Comparison of ENCODE assay signal across 8 mouse cellular contexts in the genomic region with DNA sequence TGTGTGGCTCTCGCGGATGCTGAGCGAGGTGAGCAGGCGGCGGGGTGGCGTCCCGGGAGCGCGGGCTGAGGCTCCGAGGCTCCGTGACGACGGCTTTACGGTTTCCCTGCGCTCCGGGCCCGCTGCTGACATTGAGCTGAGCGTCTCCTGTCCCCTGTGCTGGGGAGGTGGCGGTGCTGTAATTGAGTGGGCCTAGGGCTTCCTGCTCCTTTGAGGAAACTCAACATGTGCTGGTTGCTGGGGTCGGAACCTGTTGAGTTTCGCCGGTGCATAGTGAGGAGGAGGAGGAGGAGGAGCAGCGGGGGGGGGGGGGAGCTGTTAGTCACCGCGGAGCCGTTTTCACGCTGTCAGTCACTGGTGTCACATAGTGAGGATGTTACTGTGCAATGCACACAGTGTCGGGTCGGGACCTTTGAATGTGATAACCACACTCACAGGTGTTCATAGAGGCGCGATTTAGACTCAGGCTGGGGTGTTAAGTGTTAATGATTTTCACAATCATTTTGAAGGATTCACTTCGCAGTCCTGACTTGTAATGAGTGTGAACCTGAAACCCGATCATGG. TPM values are rescaled to one million over a fixed set of nuclear protein-coding genes. Genes with fewer than 3 reads are reported as not detected.
DNase-seq lines count a peak whose midpoint lies in the region; ATAC-seq and TF ChIP-seq lines count a peak whose summit lies in the region.

No protein-coding gene starts in this region.

- H3K9me3 ChIP-seq in forebrain, embryonic 12.5 days = no peaks in the 10 kb centered on the region
- no peaks in the 10 kb centered on the region for H3K9me3 ChIP-seq in liver, embryonic 14.5 days (ENCODE audit: control insufficient read depth, low read length)

- no peak for DNase-seq in gastrocnemius, adult 2 months
- DNase-seq in gastrocnemius, postnatal 14 days = no peak
- DNase-seq in CD4-positive helper T cell, adult 2 months (ENCODE audit: low read depth, low spot score) = peak; percentile 64
- DNase-seq in liver, embryonic 14.5 days (ENCODE audit: low read depth in 3 of 3, low spot score in 3 of 3) = no peak
- DNase-seq in urinary bladder, postnatal 36 days (ENCODE audit: low spot score in 2 of 2) = no peak
- DNase-seq in right cerebral cortex, postnatal 10 days (ENCODE audit: low spot score in 2 of 2) = no peak
- DNase-seq in thymus, postnatal 4 days = no peak

- TF ChIP-seq CTCF in gastrocnemius, adult 2 months (IDR thresholded peaks at IDR 0.05) = no peak
- TF ChIP-seq CTCF in liver, embryonic 14.5 days (IDR thresholded peaks at IDR 0.05; ENCODE audit: low read depth) = no peak

- H3K9ac ChIP-seq in forebrain, embryonic 12.5 days = peak overlapping the region; percentile 76
- peak overlapping the region; percentile 81 for H3K9ac ChIP-seq in liver, embryonic 14.5 days (replicated peaks)

- intact Hi-C loops in gastrocnemius, adult 2 months (cut with DNase I) = loop anchor here (1.0 to 2.0 kb wide), 2 partner anchors 17 to 52 kb away; a partner anchor contains a TSS
- intact Hi-C loops in gastrocnemius, postnatal 14 days (cut with DNase I; ENCODE audit: low total_unique reads) = no loop called here

- peak; percentile 70 for ATAC-seq in forebrain, embryonic 12.5 days (ENCODE audit: low FRiP score)
- ATAC-seq in liver, embryonic 14.5 days (ENCODE audit: insufficient read depth) = peak; percentile 19

- peak overlapping the region; percentile 95 for H3K4me3 ChIP-seq in gastrocnemius, adult 2 months
- H3K4me3 ChIP-seq in forebrain, embryonic 12.5 days (replicated peaks) = peak overlapping the region; percentile 77
- H3K4me3 ChIP-seq in liver, embryonic 14.5 days (ENCODE audit: insufficient read depth in 1 of 2, low read depth in 2 of 2, low read length in 2 of 2) = peak overlapping the region; percentile 81 to 96

- H3K36me3 ChIP-seq in forebrain, embryonic 12.5 days (replicated peaks) = peaks cover 40% of the 10 kb centered on the region
- H3K36me3 ChIP-seq in liver, embryonic 14.5 days (replicated peaks; ENCODE audit: control insufficient read depth, insufficient read depth, low read depth) = peaks cover 9% of the 10 kb centered on the region

- TF ChIP-seq EP300 in liver, embryonic 14.5 days (IDR thresholded peaks at IDR 0.05; ENCODE audit: low read depth) = no peak

- H3K27ac ChIP-seq in gastrocnemius, adult 2 months = peak overlapping the region; percentile 89
- no peak overlapping the region; the same call in 1 of the 2 replicates for H3K27ac ChIP-seq in forebrain, embryonic 12.5 days
- 0 out of 2 replicates have a peak overlapping the region, but pooled peaks have one; percentile 22 for H3K27ac ChIP-seq in liver, embryonic 14.5 days

- peaks cover 21% of the 10 kb centered on the region for H3K4me1 ChIP-seq in forebrain, embryonic 12.5 days
- H3K4me1 ChIP-seq in liver, embryonic 14.5 days (replicated peaks; ENCODE audit: control insufficient read depth in 2 of 2, insufficient read depth in 2 of 2, low read length in 1 of 2) = peaks cover 18 to 20% of the 10 kb centered on the region in 2 experiments

- WGBS in forebrain, embryonic 12.5 days = 2% methylated on average over 32 of the region's 33 CpGs
- under 1% methylated on average over 32 of the region's 33 CpGs for WGBS in liver, embryonic 14.5 days (ENCODE audit: insufficient replicate concordance)

- peak overlapping the region; percentile 86 for H3K4me2 ChIP-seq in forebrain, embryonic 12.5 days
- peak overlapping the region; percentile 78 for H3K4me2 ChIP-seq in liver, embryonic 14.5 days (ENCODE audit: low read depth)

- peaks cover 13% of the 10 kb centered on the region; the same call in 1 of the 2 replicates for H3K27me3 ChIP-seq in forebrain, embryonic 12.5 days
- H3K27me3 ChIP-seq in liver, embryonic 14.5 days (ENCODE audit: control insufficient read depth, insufficient read depth, low read length) = no peaks in the 10 kb centered on the region

RNA-seq across cellular contexts. Expression of a gene that starts 0.4 kb away (rescaled TPM):
- 10 to 100 TPM; 10.6 to 15.5 TPM for total RNA-seq in gastrocnemius, adult 2 months (2021)
- 10 to 100 TPM; 12.0 to 13.2 TPM for total RNA-seq in gastrocnemius, postnatal 14 days (2021)
- polyA plus RNA-seq in forebrain, embryonic 12.5 days (2016; fragmentation: Nextera tagmentation; extraction: Ambion mirVana) = 38.1 and 39.5 TPM in 2 replicates
- 10.7 and 11.6 TPM in 2 replicates for polyA plus RNA-seq in liver, embryonic 14.5 days (2012; rRNA removed)
- 8.0 and 9.2 TPM in 2 replicates for polyA plus RNA-seq in liver, embryonic 14.5 days (2014; fragmentation: Nextera tagmentation; extraction: Ambion mirVana)

RNA-seq across cellular contexts. Expression of a gene that starts 16.3 kb away (rescaled TPM):
- total RNA-seq in gastrocnemius, adult 2 months (2021) = 1 to 10 TPM; 4.2 to 5.6 TPM
- 1 to 10 TPM; 3.2 to 3.3 TPM for total RNA-seq in gastrocnemius, postnatal 14 days (2021)
- 47.3 and 50.0 TPM in 2 replicates for polyA plus RNA-seq in forebrain, embryonic 12.5 days (2016; fragmentation: Nextera tagmentation; extraction: Ambion mirVana)
- 15.7 and 16.0 TPM in 2 replicates for polyA plus RNA-seq in liver, embryonic 14.5 days (2012; rRNA removed)
- polyA plus RNA-seq in liver, embryonic 14.5 days (2014; fragmentation: Nextera tagmentation; extraction: Ambion mirVana) = 13.3 and 15.3 TPM in 2 replicates

RNA-seq across cellular contexts. Expression of a gene that starts 16.4 kb away (rescaled TPM):
- total RNA-seq in gastrocnemius, adult 2 months (2021) = 1 to 10 TPM; 4.3 to 6.3 TPM
- 1 to 10 TPM; 4.8 to 6.9 TPM for total RNA-seq in gastrocnemius, postnatal 14 days (2021)
- polyA plus RNA-seq in forebrain, embryonic 12.5 days (2016; fragmentation: Nextera tagmentation; extraction: Ambion mirVana) = 36.1 and 37.3 TPM in 2 replicates
- 10.1 and 10.6 TPM in 2 replicates for polyA plus RNA-seq in liver, embryonic 14.5 days (2012; rRNA removed)
- 7.5 and 9.0 TPM in 2 replicates for polyA plus RNA-seq in liver, embryonic 14.5 days (2014; fragmentation: Nextera tagmentation; extraction: Ambion mirVana)

RNA-seq across cellular contexts. Expression of a gene that starts 29.3 kb away (rescaled TPM):
- total RNA-seq in gastrocnemius, adult 2 months (2021) = not detected
- total RNA-seq in gastrocnemius, postnatal 14 days (2021) = not detected
- 0.22 and 0.31 TPM in 2 replicates for polyA plus RNA-seq in forebrain, embryonic 12.5 days (2016; fragmentation: Nextera tagmentation; extraction: Ambion mirVana)
- 0.03 and 0.09 TPM in 2 replicates for polyA plus RNA-seq in liver, embryonic 14.5 days (2012; rRNA removed)
- 0.08 TPM in 1 of 2 replicates, not detected in the other for polyA plus RNA-seq in liver, embryonic 14.5 days (2014; fragmentation: Nextera tagmentation; extraction: Ambion mirVana)

RNA-seq across cellular contexts. Expression of a gene that starts 50.0 kb away (rescaled TPM):
- total RNA-seq in gastrocnemius, adult 2 months (2021) = 10 to 100 TPM; 12.6 to 25.4 TPM
- 10 to 100 TPM; 17.4 to 23.4 TPM for total RNA-seq in gastrocnemius, postnatal 14 days (2021)
- polyA plus RNA-seq in forebrain, embryonic 12.5 days (2016; fragmentation: Nextera tagmentation; extraction: Ambion mirVana) = 27.1 and 28.6 TPM in 2 replicates
- 16.2 and 17.2 TPM in 2 replicates for polyA plus RNA-seq in liver, embryonic 14.5 days (2012; rRNA removed)
- 30.7 and 30.9 TPM in 2 replicates for polyA plus RNA-seq in liver, embryonic 14.5 days (2014; fragmentation: Nextera tagmentation; extraction: Ambion mirVana)
